Mouse (Mus musculus) kidney, postnatal 10 days (tissue): ENCODE measurements around the gene Prkcq.

Source experiments
- DNase-seq: peaks from one replicate; pipeline ENCODE4 v3.0.0; 2021; ENCODE audit warnings: mixed read lengths

The Prkcq gene

GRCm38 (mm10) chr2:11187166-11187565 lies 15.3 kb downstream of the Prkcq start:
- no peak for DNase-seq

GRCm38 (mm10) chr2:11188279-11188678 lies 16.4 kb downstream of the Prkcq start:
- no peak for DNase-seq

- no peak for DNase-seq
These were observed 17.4 kb downstream of the Prkcq start for GRCm38 (mm10) chr2:11189150-11189767.

GRCm38 (mm10) chr2:11192281-11193098 lies 20.6 kb downstream of the Prkcq start:
- DNase-seq, result peak; percentile 25

- DNase-seq, result no peak
These were observed 21.3 kb downstream of the Prkcq start for GRCm38 (mm10) chr2:11193099-11193618.

- no peak for DNase-seq
These were observed 22.9 kb downstream of the Prkcq start for GRCm38 (mm10) chr2:11194732-11195340.

GRCm38 (mm10) chr2:11196071-11196470 lies 24.2 kb downstream of the Prkcq start:
- no peak for DNase-seq

GRCm38 (mm10) chr2:11196952-11197559 lies 25.1 kb downstream of the Prkcq start:
- no peak for DNase-seq

- DNase-seq, result no peak
These were observed 27.7 kb downstream of the Prkcq start for GRCm38 (mm10) chr2:11199624-11200023.

GRCm38 (mm10) chr2:11202841-11203240 lies 30.9 kb downstream of the Prkcq start:
- no peak for DNase-seq

- no peak for DNase-seq
These were observed 31.4 kb downstream of the Prkcq start for GRCm38 (mm10) chr2:11203261-11203660.

- no peak for DNase-seq
These were observed 32.3 kb downstream of the Prkcq start for GRCm38 (mm10) chr2:11204232-11204631.

GRCm38 (mm10) chr2:11204961-11205360 lies 33.1 kb downstream of the Prkcq start:
- no peak for DNase-seq

- no peak for DNase-seq
These were observed 33.8 kb downstream of the Prkcq start for GRCm38 (mm10) chr2:11205720-11206119.

- DNase-seq, result no peak
These were observed 36.4 kb downstream of the Prkcq start for GRCm38 (mm10) chr2:11208263-11208662.

GRCm38 (mm10) chr2:11209335-11209734 lies 37.4 kb downstream of the Prkcq start:
- no peak for DNase-seq

- no peak for DNase-seq
These were observed 38.5 kb downstream of the Prkcq start for GRCm38 (mm10) chr2:11210241-11210916.

- peak; percentile 26 for DNase-seq
These were observed 40.2 kb downstream of the Prkcq start for GRCm38 (mm10) chr2:11211961-11212562.

- no peak for DNase-seq
These were observed 44.5 kb downstream of the Prkcq start for GRCm38 (mm10) chr2:11216421-11216820.

GRCm38 (mm10) chr2:11216847-11217246 lies 44.9 kb downstream of the Prkcq start:
- no peak for DNase-seq

- no peak for DNase-seq
These were observed 46.2 kb downstream of the Prkcq start for GRCm38 (mm10) chr2:11218122-11218521.

GRCm38 (mm10) chr2:11219262-11219661 lies 47.4 kb downstream of the Prkcq start:
- no peak for DNase-seq
